Mouse (Mus musculus) liver, embryonic 14.5 days (tissue): ENCODE data around the gene Etv6.

Experiments
- CTCF ChIP-seq: IDR thresholded peaks from 2 replicates; pipeline ENCODE4 v1.5.1; 2016; ENCODE audit warnings: antibody characterized with exemption, low read depth, control low read depth
- EP300 ChIP-seq: IDR thresholded peaks from 2 replicates; pipeline ENCODE4 v1.6.1; 2016; ENCODE audit warnings: antibody characterized with exemption, low read depth

- TF ChIP-seq CTCF (no peak), EP300 (no peak)
Measured at GRCm38 (mm10) chr6:134034436-134034835, 1.1 kb upstream of the Etv6 start.
